Mouse (Mus musculus): ENCODE results near the gene Esrrg.

GRCm38 (mm10) chr1:187608261-187608921 is at the start of gene Esrrg:
- no peak for TF ChIP-seq POLR2A (IDR thresholded peaks at IDR 0.05; ENCODE audit: extremely low read depth, insufficient read depth, low read length)
- TF ChIP-seq CTCF (IDR thresholded peaks at IDR 0.05; ENCODE audit: extremely low read depth, insufficient read depth, low read length) = no peak
